18 mouse cellular contexts compared by ENCODE assay signal in genomic region chr13:98880336-98880735, GRCm38 (mm10). TPM values are rescaled to one million over a fixed set of nuclear protein-coding genes. Genes with fewer than 3 reads are reported as not detected.
DNase-seq lines count a peak whose midpoint lies in the region; ATAC-seq and TF ChIP-seq lines count a peak whose summit lies in the region.
"Had no signal": no experiment of that assay in that cellular context is flagged by ENCODE, and none has a peak within 500 bp of the region (broad histone marks: within the 10 kb centered on the region; RNA-seq: fewer than 3 reads in every experiment).

No protein-coding gene starts in this region.

- DNase-seq in gastrocnemius, adult 18-20 months (ENCODE audit: low spot score), result peak; percentile 64
- no peak for DNase-seq in gastrocnemius, postnatal 10 days
- no peak for DNase-seq in heart, postnatal 36 days
- DNase-seq in lung, postnatal 0 days (ENCODE audit: low spot score), result peak; percentile 25
- no peak for DNase-seq in lung, adult 2 months
- DNase-seq in skeletal muscle tissue, adult 2 months (ENCODE audit: low read depth, low spot score), result peak; percentile 62
- DNase-seq in right cerebral cortex, postnatal 10 days (ENCODE audit: low spot score in 2 of 2), result no peak
- DNase-seq: adrenal gland, postnatal 14 days; cerebellum, adult 18-20 months; right cerebral cortex, postnatal 4 days; thymus, postnatal 4 days had no signal

- H3K27me3 ChIP-seq in heart, embryonic 15.5 days, result no peaks in the 10 kb centered on the region
- no peaks in the 10 kb centered on the region for H3K27me3 ChIP-seq in lung, postnatal 0 days (replicated peaks; ENCODE audit: insufficient read depth, low read length)
- H3K27me3 ChIP-seq: heart, embryonic 13.5 days; hindbrain, embryonic 12.5 days; intestine, embryonic 15.5 days; midbrain, embryonic 13.5 days had no signal

- 56% methylated on average over 2 of the region's 2 CpGs for WGBS in heart, embryonic 15.5 days
- WGBS in lung, postnatal 0 days, result 49% methylated on average over 2 of the region's 2 CpGs
- WGBS in lung, adult 2 months, result 39% methylated on average over 2 of the region's 2 CpGs

- 0 out of 2 replicates have a peak overlapping the region, but pooled peaks have one; percentile 16 for H3K27ac ChIP-seq in heart, embryonic 15.5 days
- 0 out of 2 replicates have a peak overlapping the region, but pooled peaks have one; percentile 26 for H3K27ac ChIP-seq in lung, postnatal 0 days (ENCODE audit: low read length)
- H3K27ac ChIP-seq: heart, embryonic 13.5 days; hindbrain, embryonic 12.5 days; intestine, embryonic 15.5 days; kidney, postnatal 0 days; midbrain, embryonic 13.5 days had no signal

- no peak for TF ChIP-seq POLR2A in lung, adult 2 months (IDR thresholded peaks at IDR 0.05; ENCODE audit: borderline replicate concordance, extremely low read depth, low read depth, low read length)

- H3K4me3 ChIP-seq in heart, embryonic 15.5 days, result no peak overlapping the region
- no peak overlapping the region for H3K4me3 ChIP-seq in lung, postnatal 0 days (ENCODE audit: low read depth, low read length)
- H3K4me3 ChIP-seq in lung, adult 2 months (replicated peaks; ENCODE audit: extremely low read depth, low read depth, low read length), result no peak overlapping the region
- H3K4me3 ChIP-seq: heart, embryonic 13.5 days; hindbrain, embryonic 12.5 days; intestine, embryonic 15.5 days; layer of hippocampus, adult 2 months; midbrain, embryonic 13.5 days had no signal

- no peak overlapping the region for H3K9ac ChIP-seq in heart, embryonic 15.5 days
- no peak overlapping the region for H3K9ac ChIP-seq in lung, postnatal 0 days (replicated peaks; ENCODE audit: low read depth)
- H3K9ac ChIP-seq: heart, embryonic 13.5 days; hindbrain, embryonic 12.5 days; intestine, embryonic 15.5 days; midbrain, embryonic 13.5 days had no signal

- H3K9me3 ChIP-seq in heart, embryonic 15.5 days (replicated peaks), result no peaks in the 10 kb centered on the region
- H3K9me3 ChIP-seq in lung, postnatal 0 days (ENCODE audit: low read length), result no peaks in the 10 kb centered on the region
- H3K9me3 ChIP-seq: heart, embryonic 13.5 days; hindbrain, embryonic 12.5 days; intestine, embryonic 15.5 days; midbrain, embryonic 13.5 days had no signal

- TF ChIP-seq CTCF in lung, postnatal 0 days (IDR thresholded peaks at IDR 0.05), result no peak
- TF ChIP-seq CTCF in lung, adult 2 months (IDR thresholded peaks at IDR 0.05; ENCODE audit: insufficient read depth, low read length), result no peak

- H3K4me1 ChIP-seq in heart, embryonic 15.5 days (replicated peaks), result peaks cover 6% of the 10 kb centered on the region
- H3K4me1 ChIP-seq in lung, postnatal 0 days (ENCODE audit: insufficient read depth, low read depth, low read length), result no peaks in the 10 kb centered on the region
- peaks cover 4% of the 10 kb centered on the region for H3K4me1 ChIP-seq in lung, adult 2 months (ENCODE audit: control insufficient read depth, insufficient read depth, low read length)
- H3K4me1 ChIP-seq: hindbrain, embryonic 12.5 days; intestine, embryonic 15.5 days; midbrain, embryonic 13.5 days had no signal

- no peak for ATAC-seq in heart, embryonic 15.5 days (replicated peaks; ENCODE audit: insufficient number of reproducible peaks, insufficient read depth, low FRiP score, low read depth)
- ATAC-seq in lung, postnatal 0 days, result no peak
- ATAC-seq: intestine, embryonic 15.5 days; midbrain, embryonic 13.5 days had no signal

- peaks cover 70% of the 10 kb centered on the region for H3K36me3 ChIP-seq in heart, embryonic 15.5 days
- peaks cover 22% of the 10 kb centered on the region; the same call in 1 of the 2 replicates for H3K36me3 ChIP-seq in lung, postnatal 0 days (ENCODE audit: insufficient read depth, low read length)

- TF ChIP-seq EP300 in lung, postnatal 0 days (IDR thresholded peaks at IDR 0.05), result no peak

- intact Hi-C loops in heart, postnatal 36 days (cut with DNase I), result no loop called here

- no peak overlapping the region for H3K4me2 ChIP-seq in heart, embryonic 15.5 days
- no peak overlapping the region for H3K4me2 ChIP-seq in lung, postnatal 0 days (replicated peaks; ENCODE audit: low read depth, low read length)
- H3K4me2 ChIP-seq: heart, embryonic 13.5 days; hindbrain, embryonic 12.5 days; intestine, embryonic 15.5 days; midbrain, embryonic 13.5 days had no signal

RNA-seq across cellular contexts. Expression of gene Tnpo1, which starts 45.8 kb away (rescaled TPM):
- total RNA-seq in gastrocnemius, adult 18-20 months (2021), result 10 to 100 TPM; 26.9 to 36.5 TPM
- total RNA-seq in gastrocnemius, postnatal 10 days (2021), result 10 to 100 TPM; 58.2 to 70.9 TPM
- polyA plus RNA-seq in heart, embryonic 15.5 days (2015; fragmentation: Nextera tagmentation; extraction: Ambion mirVana), result 36.4 and 43.4 TPM in 2 replicates
- 10 to 100 TPM; 71.9 to 73.1 TPM for total RNA-seq in heart, postnatal 36 days (2021)
- polyA plus RNA-seq in lung, postnatal 0 days (2015; fragmentation: Nextera tagmentation; extraction: Ambion mirVana), result 20.3 and 22.6 TPM in 2 replicates
- 14.0 and 19.6 TPM in 2 replicates for polyA plus RNA-seq in lung, adult 2 months (2012; rRNA removed)

Comparison
In these comparisons a context has a peak if more than half of its experiments do, and no peak if none do; other contexts are left out.
1. DNase-seq: peak in gastrocnemius, adult 18-20 months (single experiment), lung, postnatal 0 days (single experiment) and skeletal muscle tissue, adult 2 months (single experiment); none in gastrocnemius, postnatal 10 days (single experiment), heart, postnatal 36 days (0 of 2), lung, adult 2 months (single experiment) and right cerebral cortex, postnatal 10 days (0 of 2).